Mouse (Mus musculus) intestine, postnatal 0 days (tissue): ENCODE measurements around the gene Atp5s. TPM values are rescaled to one million over a fixed set of nuclear protein-coding genes. Genes with fewer than 3 reads are reported as not detected.

ENCODE experiments used
- ATAC-seq: fragments of 200-750 bp; cut with Nextera tagmentation; 2 replicates; pipeline ENCODE4 v1.8.0; 2017; ENCODE audit warnings: mild to moderate bottlenecking, moderate TSS enrichment, moderate library complexity
- H3K27ac ChIP-seq: fragments of 300-500 bp; sonication (generic); 2 replicates; pipeline ENCODE4 v1.5.1; 2014; ENCODE audit warnings: mild to moderate bottlenecking, low read depth, low read length, moderate library complexity
- H3K27me3 ChIP-seq: fragments of 300-500 bp; sonication (generic); replicated peaks from 2 replicates; pipeline ENCODE4 v1.6.1; 2014; ENCODE audit warnings: low read length, mixed read lengths; ENCODE audit not compliant: control insufficient read depth, insufficient read depth
- H3K36me3 ChIP-seq: fragments of 300-500 bp; sonication (generic); 2 replicates; pipeline ENCODE4 v1.6.1; 2014; ENCODE audit warnings: mild to moderate bottlenecking, moderate library complexity; ENCODE audit not compliant: control insufficient read depth, insufficient read depth
- H3K4me1 ChIP-seq: fragments of 300-500 bp; sonication (generic); replicated peaks from 2 replicates; pipeline ENCODE4 v1.6.1; 2014; ENCODE audit warnings: antibody characterized with exemption, low read length, mixed read lengths; ENCODE audit not compliant: control insufficient read depth, insufficient read depth
- H3K4me2 ChIP-seq: fragments of 300-500 bp; sonication (generic); replicated peaks from 2 replicates; pipeline ENCODE4 v1.6.1; 2014; ENCODE audit warnings: low read depth, mild to moderate bottlenecking, moderate library complexity
- H3K4me3 ChIP-seq: fragments of 300-500 bp; sonication (generic); 2 replicates; pipeline ENCODE4 v1.5.1; 2014; ENCODE audit warnings: low read depth, low read length
- H3K9ac ChIP-seq: fragments of 300-500 bp; sonication (generic); 2 replicates; pipeline ENCODE4 v1.6.1; 2014; ENCODE audit warnings: mild to moderate bottlenecking, low read depth, low read length
- H3K9me3 ChIP-seq: fragments of 300-500 bp; sonication (generic); 2 replicates; pipeline ENCODE4 v1.6.1; 2016; ENCODE audit warnings: mixed run types; ENCODE audit not compliant: control insufficient read depth
- CTCF ChIP-seq: sonication (generic); IDR thresholded peaks from 2 replicates; pipeline ENCODE4 v1.5.1; 2016; ENCODE audit warnings: low read depth, mild to moderate bottlenecking, control low read depth, antibody characterized with exemption, moderate library complexity
- WGBS: fragments of 180-500 bp; shearing (Covaris S2); extraction: QIAGEN DNeasy Blood & Tissue Kit; methylation state at CpG from one replicate; pipeline ENCODE4 v1.1.7; 2014; 5-methylcytosine and 5-hydroxymethylcytosine counted together
- polyA plus RNA-seq: library from polyadenylated mRNA; unstranded; fragments of >200 nt; fragmentation: Nextera tagmentation; extraction: Ambion mirVana; gene quantifications from 2 replicates; pipeline ENCODE4 v1.2.1, GENCODE M21; 2015

The Atp5s gene
- polyA plus RNA-seq, 1 experiment from 2014 or later = 26.1 TPM

DNA sequence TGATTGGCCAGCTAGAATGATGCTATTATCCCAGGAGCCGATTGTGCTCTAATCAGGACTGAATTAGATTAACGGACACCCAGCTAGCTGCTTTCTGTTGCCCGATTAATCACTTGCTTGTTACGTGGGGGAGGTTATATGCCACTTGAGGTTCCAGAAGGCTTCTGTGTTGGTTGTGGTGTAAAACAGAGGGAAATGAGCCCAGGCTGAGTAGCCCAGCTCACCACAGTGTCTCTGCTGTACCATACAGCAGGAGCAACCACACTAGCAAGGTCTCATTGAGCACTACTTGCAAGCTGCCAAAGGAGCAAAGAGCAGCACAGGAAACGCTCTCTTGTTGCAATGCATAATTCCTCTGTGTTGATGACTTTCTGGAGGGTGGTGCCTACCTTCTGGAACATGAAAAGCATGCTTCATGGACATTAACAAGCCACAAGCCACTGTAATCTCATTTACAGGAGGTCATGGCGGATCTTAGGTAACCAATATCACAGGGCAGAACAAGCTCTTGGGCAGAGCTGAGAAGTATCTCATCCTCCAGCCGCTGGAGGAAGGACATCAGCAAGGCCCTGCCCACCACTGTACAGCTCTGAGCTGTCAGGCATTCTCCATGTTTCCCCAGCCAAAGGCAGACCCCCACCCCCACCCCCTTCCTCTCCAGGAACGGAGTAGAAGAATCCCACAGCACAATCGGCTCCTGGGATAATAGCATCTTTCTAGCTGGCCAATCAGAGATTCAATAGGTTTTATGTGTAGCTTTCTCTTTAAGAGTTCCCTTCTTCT lies 42.9 kb downstream of the Atp5s start:
- no peaks in the 10 kb centered on the region for H3K9me3 ChIP-seq
- H3K4me2 ChIP-seq = no peak overlapping the region
- H3K27me3 ChIP-seq = no peaks in the 10 kb centered on the region
- no peaks in the 10 kb centered on the region for H3K36me3 ChIP-seq
- no peak for TF ChIP-seq CTCF
- no peak for ATAC-seq
- no peak overlapping the region for H3K4me3 ChIP-seq
- WGBS = 66% methylated on average over 9 of the region's 9 CpGs
- no peak overlapping the region for H3K27ac ChIP-seq
- no peak overlapping the region for H3K9ac ChIP-seq
- 0 out of 2 replicates have a peak, but pooled peaks cover 3% of the 10 kb centered on the region for H3K4me1 ChIP-seq

DNA sequence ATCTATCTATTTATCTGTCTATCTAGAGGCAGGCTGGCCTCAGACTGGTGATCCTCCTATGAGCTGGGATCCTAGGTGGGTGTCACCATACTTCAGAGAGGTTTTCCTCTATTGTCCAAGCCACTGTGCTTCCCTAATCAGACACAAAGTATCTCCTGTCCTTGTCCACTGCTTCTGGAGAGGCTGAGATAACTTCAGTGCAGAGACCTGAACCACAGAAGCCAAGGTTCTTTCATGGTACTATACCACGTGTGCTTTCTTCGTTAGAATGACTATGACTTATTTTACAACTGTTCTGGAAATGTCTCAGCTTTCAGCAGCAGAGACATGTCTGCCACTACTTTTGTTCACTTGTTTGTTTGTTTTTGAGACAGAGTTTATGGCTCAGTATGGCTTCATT lies 44.1 kb downstream of the Atp5s start:
- Histone ChIP-seq H3K27ac (no peak overlapping the region), H3K9ac (no peak overlapping the region), H3K4me2 (no peak overlapping the region), H3K36me3 (no peaks in the 10 kb centered on the region), H3K4me1 (0 out of 2 replicates have a peak, but pooled peaks cover 3% of the 10 kb centered on the region), H3K4me3 (no peak overlapping the region), H3K9me3 (no peaks in the 10 kb centered on the region), H3K27me3 (no peaks in the 10 kb centered on the region)
- WGBS = 89% methylated on average over 2 of the region's 2 CpGs
- TF ChIP-seq CTCF = no peak
- ATAC-seq = no peak

DNA sequence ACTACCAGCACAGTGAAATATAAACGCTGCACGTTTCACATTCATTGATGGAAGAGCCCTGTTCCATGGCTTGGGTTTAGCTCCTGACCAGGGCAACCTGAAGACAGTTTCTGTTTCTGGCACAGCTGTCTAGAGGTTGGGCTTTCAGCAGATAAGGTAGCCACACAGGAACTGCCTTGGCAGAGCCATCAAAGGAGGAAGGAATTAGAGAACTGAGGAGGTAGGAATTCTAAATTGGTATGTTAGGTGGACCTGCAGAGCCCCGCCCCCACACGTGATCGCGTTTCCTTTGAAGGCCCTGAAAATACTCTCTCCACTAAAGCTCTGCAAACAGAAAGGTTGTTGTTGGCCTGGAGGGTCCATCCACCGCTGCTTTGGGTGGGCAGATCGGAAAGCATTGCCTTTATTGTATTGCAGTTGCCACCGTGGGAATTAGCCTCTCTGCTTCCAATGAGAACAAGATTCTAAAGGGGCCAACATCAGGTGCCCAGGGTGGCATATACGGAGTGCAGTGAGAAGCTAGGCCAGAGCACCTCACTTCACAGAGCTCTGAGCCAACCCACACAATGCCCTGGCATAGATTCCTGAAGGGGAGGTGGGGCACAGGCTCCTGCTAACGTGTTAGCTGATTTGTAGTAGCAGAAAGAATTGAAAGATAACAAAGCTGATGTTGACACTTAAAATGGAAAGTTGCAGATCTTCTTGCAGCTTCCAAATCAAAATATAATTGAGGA lies 52.0 kb downstream of the Atp5s start:
- Histone ChIP-seq H3K27ac (no peak overlapping the region), H3K9me3 (no peaks in the 10 kb centered on the region), H3K27me3 (no peaks in the 10 kb centered on the region), H3K4me1 (no peaks in the 10 kb centered on the region), H3K4me2 (no peak overlapping the region), H3K36me3 (no peaks in the 10 kb centered on the region), H3K4me3 (no peak overlapping the region), H3K9ac (no peak overlapping the region)
- no peak for ATAC-seq
- WGBS = 51% methylated on average over 11 of the region's 11 CpGs
- TF ChIP-seq CTCF = no peak

DNA sequence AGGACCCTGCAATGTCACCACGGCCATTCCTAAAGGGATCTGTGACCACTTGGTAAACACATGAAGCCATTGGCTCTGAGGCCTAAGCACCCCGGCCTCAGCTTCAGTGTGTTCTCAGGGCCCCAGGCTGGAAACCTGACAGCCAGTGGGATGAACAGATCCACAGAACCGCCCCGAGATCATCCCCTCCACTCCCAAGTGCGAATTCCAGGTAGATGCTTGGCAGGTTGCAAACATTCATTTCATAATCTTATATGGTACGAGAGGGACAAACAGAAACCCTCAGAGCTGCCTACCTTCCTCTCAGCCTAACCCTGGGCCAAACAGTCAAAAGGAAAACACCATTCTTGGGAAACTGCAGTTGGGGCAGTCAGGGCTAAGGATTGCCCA lies 52.6 kb downstream of the Atp5s start:
- Histone ChIP-seq H3K4me2 (no peak overlapping the region), H3K27ac (no peak overlapping the region), H3K4me1 (no peaks in the 10 kb centered on the region), H3K9me3 (no peaks in the 10 kb centered on the region), H3K36me3 (no peaks in the 10 kb centered on the region), H3K9ac (no peak overlapping the region), H3K4me3 (no peak overlapping the region), H3K27me3 (no peaks in the 10 kb centered on the region)
- no peak for TF ChIP-seq CTCF
- ATAC-seq = no peak
- WGBS = 72% methylated on average over 6 of the region's 6 CpGs

DNA sequence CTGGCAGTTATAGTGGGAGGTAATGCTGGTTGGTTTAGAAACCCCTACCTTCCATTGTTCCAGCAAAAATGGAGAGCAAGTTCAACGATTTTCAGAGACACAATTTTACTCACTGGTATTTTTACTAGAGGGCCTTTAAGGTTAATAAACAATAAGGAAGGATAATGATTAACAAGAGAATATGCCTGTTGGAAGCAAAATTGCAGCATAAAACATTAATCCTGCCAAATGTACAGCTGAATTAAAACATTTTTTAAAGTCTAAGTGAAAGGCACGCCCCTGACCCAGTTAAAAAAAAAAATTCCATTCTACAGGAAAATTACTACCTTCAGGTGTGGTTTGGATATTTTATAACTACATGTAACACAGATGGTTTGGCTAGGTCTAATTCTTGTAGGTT lies 53.2 kb downstream of the Atp5s start:
- Histone ChIP-seq H3K4me3 (no peak overlapping the region), H3K27me3 (no peaks in the 10 kb centered on the region), H3K4me2 (no peak overlapping the region), H3K4me1 (no peaks in the 10 kb centered on the region), H3K9ac (no peak overlapping the region), H3K36me3 (no peaks in the 10 kb centered on the region), H3K27ac (no peak overlapping the region), H3K9me3 (no peaks in the 10 kb centered on the region)
- 31% methylated on average over 2 of the region's 2 CpGs for WGBS
- no peak for ATAC-seq
- TF ChIP-seq CTCF = no peak

DNA sequence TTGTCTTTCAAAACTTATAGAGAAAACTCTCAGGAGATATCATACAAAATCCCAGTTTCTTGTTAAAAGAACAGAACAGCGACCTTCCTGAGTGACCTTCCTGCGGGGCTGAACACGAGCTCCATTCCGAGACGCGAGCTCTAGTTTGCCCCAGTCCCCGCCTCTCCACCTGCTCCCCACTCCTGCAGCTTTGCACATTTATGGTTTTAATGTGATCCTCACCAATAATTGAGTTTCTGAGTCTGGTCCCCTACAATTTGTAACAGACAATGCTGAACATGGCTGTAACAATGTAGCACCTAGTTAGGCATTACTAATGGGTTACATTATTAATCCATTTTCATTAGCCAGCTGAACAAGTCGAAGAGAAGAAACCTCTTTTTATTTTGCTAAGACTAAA lies 56.7 kb downstream of the Atp5s start:
- no peaks in the 10 kb centered on the region for H3K27me3 ChIP-seq
- H3K4me3 ChIP-seq = no peak overlapping the region
- TF ChIP-seq CTCF = no peak
- no peak overlapping the region for H3K4me2 ChIP-seq
- no peaks in the 10 kb centered on the region for H3K36me3 ChIP-seq
- ATAC-seq = no peak
- no peaks in the 10 kb centered on the region for H3K9me3 ChIP-seq
- no peaks in the 10 kb centered on the region for H3K4me1 ChIP-seq
- 80% methylated on average over 8 of the region's 8 CpGs for WGBS
- H3K9ac ChIP-seq = no peak overlapping the region
- no peak overlapping the region for H3K27ac ChIP-seq
